Mouse (Mus musculus): ENCODE measurements around the gene Cnpy1.

GRCm38 (mm10) chr5:28277279-28277678, 31.7 kb upstream of the Cnpy1 start:
- TF ChIP-seq POU5F1 (IDR thresholded peaks at IDR 0.05; ENCODE audit: borderline replicate concordance, low read length) (no peak), CTCF (conservative IDR thresholded peaks at IDR 0.05; ENCODE audit: low read length) (no peak)
